Mouse (Mus musculus): ENCODE measurements around the gene Tpst2.

GRCm38 (mm10) chr5:112323246-112323645 is 46.8 kb downstream of the Tpst2 start:
- TF ChIP-seq CTCF (IDR thresholded peaks at IDR 0.05; ENCODE audit: low read depth, low read length) (no peak), GATA1 (IDR thresholded peaks at IDR 0.05; ENCODE audit: borderline replicate concordance, low read length) (no peak)

Data from G1E (cell line).